Mouse (Mus musculus) limb, embryonic 13.5 days (tissue): ENCODE measurements at regions not wholly inside any gene's neighbourhood (a gene's known extent, or its start where the extent isn't known, plus 50 kb on each side); places are given as distances from the start of the nearest gene placed in this dataset.

ENCODE experiments used
- ATAC-seq: fragments of 200-750 bp; cut with Nextera tagmentation; 2 replicates; pipeline ENCODE4 v1.8.0; 2017; ENCODE audit warnings: low read depth, moderate number of reproducible peaks, moderate TSS enrichment; ENCODE audit not compliant: low FRiP score
- H3K27ac ChIP-seq: fragments of 300-500 bp; sonication (generic); 2 replicates; pipeline ENCODE4 v1.5.1; 2015; ENCODE audit warnings: inconsistent platforms, mild to moderate bottlenecking, moderate library complexity
- H3K27me3 ChIP-seq: fragments of 300-500 bp; sonication (generic); 2 replicates; pipeline ENCODE4 v1.6.1; 2015; ENCODE audit warnings: mild to moderate bottlenecking, inconsistent platforms
- H3K36me3 ChIP-seq: fragments of 300-500 bp; sonication (generic); 2 replicates; pipeline ENCODE4 v1.6.1; 2015; ENCODE audit warnings: inconsistent platforms, mild to moderate bottlenecking, moderate library complexity
- H3K4me1 ChIP-seq: fragments of 300-500 bp; sonication (generic); 2 replicates; pipeline ENCODE4 v1.6.1; 2015; ENCODE audit warnings: inconsistent platforms
- H3K4me2 ChIP-seq: fragments of 300-500 bp; sonication (generic); replicated peaks from 2 replicates; pipeline ENCODE4 v1.6.1; 2015; ENCODE audit warnings: inconsistent platforms, mild to moderate bottlenecking, moderate library complexity
- H3K4me3 ChIP-seq: fragments of 300-500 bp; sonication (generic); 2 replicates; pipeline ENCODE4 v1.5.1; 2015; ENCODE audit warnings: moderate library complexity, mild to moderate bottlenecking, inconsistent platforms
- H3K9ac ChIP-seq: fragments of 300-500 bp; sonication (generic); 2 replicates; pipeline ENCODE4 v1.6.1; 2015; ENCODE audit warnings: mild to moderate bottlenecking, inconsistent platforms
- H3K9me3 ChIP-seq: fragments of 300-500 bp; sonication (generic); 2 replicates; pipeline ENCODE4 v1.6.1; 2016; ENCODE audit warnings: inconsistent platforms
- WGBS: fragments of 180-500 bp; shearing (Covaris S2); methylation state at CpG from one replicate; pipeline ENCODE4 v1.1.7; 2015; 5-methylcytosine and 5-hydroxymethylcytosine counted together

DNA sequence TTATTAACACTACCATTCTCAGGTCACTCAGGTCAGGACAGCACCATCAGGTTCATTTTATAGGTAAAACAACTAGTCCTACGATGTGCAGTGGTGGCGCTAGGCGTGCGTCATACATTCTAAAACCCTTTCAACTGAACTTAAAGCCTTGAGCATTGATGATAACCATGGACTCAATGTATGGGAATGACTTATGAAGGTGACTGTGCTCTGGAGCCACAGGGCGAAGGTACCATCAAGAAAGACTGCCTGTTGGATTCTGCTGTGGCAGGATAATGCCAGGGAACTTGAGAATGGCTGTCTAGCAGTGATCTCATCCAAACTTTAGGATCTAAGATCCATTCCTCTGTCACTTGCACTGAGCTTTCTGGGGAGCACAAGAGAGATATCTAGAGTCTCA lies 184.7 kb downstream of the Fam43a start:
- ATAC-seq = no peak
- no peaks in the 10 kb centered on the region for H3K9me3 ChIP-seq
- 95% methylated on average over 5 of the region's 5 CpGs for WGBS

DNA sequence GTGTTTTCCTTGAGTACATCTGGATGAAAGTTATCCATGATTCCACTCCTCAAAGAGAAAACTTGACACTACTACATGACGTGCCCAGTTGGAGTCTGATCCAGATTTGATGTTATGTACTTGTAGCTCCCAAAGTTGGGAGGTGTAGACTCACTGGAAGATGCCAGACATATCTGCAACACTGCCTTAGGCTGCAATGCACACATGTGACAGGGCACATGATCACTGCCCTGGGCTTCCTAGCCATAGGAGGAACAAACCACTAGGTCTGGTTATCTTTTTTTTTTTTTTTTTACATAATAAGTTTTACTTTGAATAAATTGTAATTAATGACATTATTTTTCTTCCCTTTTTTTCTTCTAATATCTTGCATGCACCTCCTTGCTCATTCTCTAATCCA lies 185.4 kb downstream of the Fam43a start:
- Histone ChIP-seq H3K4me2 (no peak overlapping the region), H3K27me3 (no peaks in the 10 kb centered on the region), H3K9me3 (no peaks in the 10 kb centered on the region), H3K9ac (no peak overlapping the region), H3K4me3 (no peak overlapping the region), H3K36me3 (no peaks in the 10 kb centered on the region), H3K27ac (no peak overlapping the region), H3K4me1 (peaks cover 12% of the 10 kb centered on the region)
- 91% methylated on average over 1 of the region's 1 CpGs for WGBS
- no peak for ATAC-seq

More for the DNA sequence above, 184.7 kb downstream of the Fam43a start:
- Histone ChIP-seq H3K36me3 (no peaks in the 10 kb centered on the region), H3K9ac (no peak overlapping the region), H3K27me3 (no peaks in the 10 kb centered on the region), H3K4me1 (peaks cover 5% of the 10 kb centered on the region), H3K4me2 (no peak overlapping the region), H3K27ac (no peak overlapping the region), H3K4me3 (no peak overlapping the region)

DNA sequence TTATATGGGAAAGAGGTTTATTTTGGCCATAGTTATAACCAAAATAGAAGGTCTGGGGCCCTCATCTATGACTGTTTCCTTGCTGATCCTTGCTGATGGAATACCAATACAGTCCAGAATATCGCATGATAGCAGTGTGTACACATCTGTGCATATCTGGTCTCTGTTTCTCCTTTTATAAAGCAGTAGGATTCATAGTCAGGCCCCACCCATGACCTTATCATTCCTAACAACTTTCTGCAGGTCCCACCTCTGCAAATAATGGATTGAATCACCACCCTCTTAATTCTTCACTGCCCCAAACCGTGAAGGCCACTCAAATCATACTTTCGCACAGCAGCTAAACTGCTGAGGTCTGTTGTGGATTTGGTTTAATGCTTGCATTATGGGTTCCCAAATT lies 186.5 kb downstream of the Fam43a start:
- H3K9ac ChIP-seq = no peak overlapping the region
- H3K36me3 ChIP-seq = no peaks in the 10 kb centered on the region
- no peak overlapping the region for H3K4me2 ChIP-seq
- H3K27ac ChIP-seq = no peak overlapping the region
- no peak overlapping the region for H3K4me3 ChIP-seq
- 86% methylated on average over 3 of the region's 3 CpGs for WGBS
- H3K4me1 ChIP-seq = peaks cover 23% of the 10 kb centered on the region
- ATAC-seq = no peak
- no peaks in the 10 kb centered on the region for H3K9me3 ChIP-seq
- H3K27me3 ChIP-seq = no peaks in the 10 kb centered on the region

DNA sequence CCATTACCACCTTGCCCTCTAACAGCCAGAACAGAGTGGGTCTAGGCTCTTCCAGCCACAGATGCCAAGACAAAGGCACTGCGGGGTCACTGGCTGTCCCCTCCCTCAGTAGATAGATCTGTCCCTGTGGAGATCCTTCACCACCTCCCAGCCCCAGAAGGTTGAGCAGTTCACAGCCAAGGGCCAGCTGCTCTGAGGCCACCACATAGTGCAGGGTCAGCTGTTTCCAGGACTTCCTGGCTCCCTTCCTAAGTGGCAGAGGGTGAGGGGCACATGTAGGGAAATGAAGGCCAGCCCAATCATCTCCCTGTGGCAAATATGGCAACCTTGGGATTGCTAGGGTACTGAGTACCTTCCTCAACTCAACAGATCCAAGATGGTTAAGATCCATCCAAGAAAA lies 187.8 kb downstream of the Fam43a start:
- ATAC-seq = no peak
- H3K27me3 ChIP-seq = no peaks in the 10 kb centered on the region
- H3K9me3 ChIP-seq = no peaks in the 10 kb centered on the region
- H3K9ac ChIP-seq = no peak overlapping the region
- no peak overlapping the region for H3K4me3 ChIP-seq
- H3K27ac ChIP-seq = no peak overlapping the region
- peaks cover 28% of the 10 kb centered on the region for H3K4me1 ChIP-seq
- H3K36me3 ChIP-seq = no peaks in the 10 kb centered on the region
- 78% methylated on average over 1 of the region's 1 CpGs for WGBS
- no peak overlapping the region for H3K4me2 ChIP-seq

DNA sequence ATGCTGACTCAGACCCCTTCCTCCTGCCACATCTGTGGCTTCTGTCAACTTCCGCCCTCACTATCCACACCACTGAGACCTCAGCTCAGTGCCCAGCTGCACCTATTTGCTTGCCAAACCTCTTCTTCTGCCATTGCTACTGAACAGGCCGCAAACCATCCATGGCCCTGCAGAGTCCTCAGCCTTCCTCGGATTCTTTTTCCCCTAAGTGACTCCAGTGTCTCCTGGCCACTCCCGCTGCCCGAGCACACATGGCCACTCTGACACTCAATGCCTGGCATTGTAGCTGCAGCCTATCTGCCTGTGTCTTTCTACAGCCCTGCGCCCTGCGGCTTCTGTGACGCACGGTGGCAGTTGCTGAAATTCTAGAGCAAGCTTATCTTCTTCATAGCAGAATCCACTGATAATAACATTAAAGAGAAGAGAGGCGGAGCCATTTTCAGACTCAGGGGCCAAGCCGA lies 188.8 kb downstream of the Fam43a start:
- Histone ChIP-seq H3K27me3 (no peaks in the 10 kb centered on the region), H3K36me3 (no peaks in the 10 kb centered on the region), H3K4me1 (peaks cover 28% of the 10 kb centered on the region), H3K9ac (no peak overlapping the region), H3K4me3 (no peak overlapping the region), H3K9me3 (no peaks in the 10 kb centered on the region), H3K4me2 (no peak overlapping the region), H3K27ac (no peak overlapping the region)
- 86% methylated on average over 11 of the region's 11 CpGs for WGBS
- ATAC-seq = no peak

DNA sequence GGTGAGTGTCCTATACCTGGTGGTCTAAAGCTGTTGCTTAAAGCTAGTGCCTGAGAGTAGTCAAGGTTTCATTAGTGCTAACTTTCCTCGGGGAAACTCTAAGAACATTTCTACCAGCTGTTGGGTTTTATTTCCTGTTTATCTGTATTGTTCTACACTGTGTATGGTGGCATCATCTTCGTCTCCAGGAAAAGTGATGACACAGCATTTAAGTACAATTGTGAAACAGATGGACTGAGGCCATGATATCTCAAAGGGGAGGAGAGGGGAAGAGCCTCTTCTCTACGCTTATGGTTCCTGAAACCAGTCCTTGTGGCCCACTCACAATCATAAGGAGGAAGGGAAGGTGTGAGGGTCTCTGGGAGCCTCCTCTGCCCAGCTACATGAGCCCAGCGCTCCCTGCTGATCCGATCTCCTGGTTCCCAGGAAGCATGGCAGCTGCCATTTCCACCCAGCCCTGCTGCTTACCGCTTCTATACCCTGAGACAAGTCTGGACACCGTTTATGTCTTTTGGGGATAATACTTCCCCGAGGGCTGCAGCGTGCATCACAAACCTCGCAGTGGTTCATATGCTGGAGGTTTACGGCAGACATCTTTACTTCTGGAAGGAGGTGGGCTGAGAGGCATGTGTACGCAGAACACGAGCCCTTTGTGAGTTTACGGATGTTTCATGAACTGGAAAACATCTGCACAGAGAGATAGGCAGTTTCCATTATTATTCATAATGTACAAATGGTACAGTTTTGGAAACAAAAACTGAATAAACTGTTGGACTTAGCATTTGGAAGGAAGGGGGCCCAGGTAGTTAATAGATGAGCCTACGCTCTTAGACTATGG lies 189.6 kb downstream of the Fam43a start:
- Histone ChIP-seq H3K4me1 (peaks cover 28% of the 10 kb centered on the region), H3K27me3 (no peaks in the 10 kb centered on the region), H3K9ac (no peak overlapping the region), H3K4me2 (no peak overlapping the region), H3K27ac (no peak overlapping the region), H3K4me3 (no peak overlapping the region), H3K36me3 (no peaks in the 10 kb centered on the region), H3K9me3 (no peaks in the 10 kb centered on the region)
- WGBS = 74% methylated on average over 15 of the region's 15 CpGs
- no peak for ATAC-seq

DNA sequence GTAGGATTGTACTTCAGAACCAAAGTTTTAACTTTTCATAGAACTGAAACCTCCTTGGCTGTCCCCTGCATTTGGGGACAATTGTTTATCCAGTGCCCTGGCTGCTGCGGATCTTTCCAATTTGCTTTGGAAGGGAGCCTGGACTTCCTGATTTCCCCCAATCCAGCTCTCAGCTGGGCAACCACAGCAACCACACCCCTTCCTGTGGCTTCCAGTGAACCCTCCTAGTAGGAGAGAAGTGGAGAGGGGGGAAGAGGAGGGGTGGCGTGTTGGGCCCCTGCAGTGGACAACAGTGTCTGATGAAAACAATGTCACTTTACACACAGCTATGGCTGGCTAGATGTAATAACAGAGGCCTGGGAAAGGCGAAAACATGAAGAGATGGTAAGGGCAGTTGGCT lies 190.5 kb downstream of the Fam43a start:
- 26% methylated on average over 3 of the region's 3 CpGs for WGBS
- peak overlapping the region; percentile 91 for H3K27ac ChIP-seq
- H3K36me3 ChIP-seq = no peaks in the 10 kb centered on the region
- H3K9me3 ChIP-seq = no peaks in the 10 kb centered on the region
- peak; percentile 54; the same call in 1 of the 2 replicates for ATAC-seq
- H3K4me3 ChIP-seq = no peak overlapping the region
- no peak overlapping the region for H3K9ac ChIP-seq
- H3K4me1 ChIP-seq = peaks cover 28% of the 10 kb centered on the region
- H3K4me2 ChIP-seq = peak overlapping the region; percentile 33
- no peaks in the 10 kb centered on the region for H3K27me3 ChIP-seq

DNA sequence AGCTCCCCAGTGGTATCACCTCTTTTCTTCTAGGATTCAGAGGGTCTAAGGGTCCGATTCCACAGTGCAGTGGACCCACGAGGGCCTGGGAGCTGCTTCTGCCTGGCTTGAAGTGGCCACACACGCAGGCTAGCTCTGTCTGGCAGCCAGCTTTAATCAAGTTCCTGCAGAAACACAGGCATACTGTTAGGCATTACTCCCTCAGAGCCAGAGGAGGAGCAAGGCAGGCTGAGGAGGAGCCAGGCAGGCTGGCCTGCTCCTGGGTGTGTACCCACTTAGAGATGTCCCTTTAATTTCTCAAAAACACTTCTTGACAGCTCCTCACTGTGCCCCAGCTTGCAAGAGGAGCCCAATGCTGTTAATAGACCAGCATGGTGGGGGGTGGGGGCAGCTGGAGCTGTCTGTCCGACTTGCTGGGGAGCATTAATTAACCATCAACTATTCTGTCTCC lies 191.1 kb downstream of the Fam43a start:
- peaks cover 28% of the 10 kb centered on the region for H3K4me1 ChIP-seq
- peak overlapping the region; percentile 51; the same call in 1 of the 2 replicates for H3K9ac ChIP-seq
- no peaks in the 10 kb centered on the region for H3K27me3 ChIP-seq
- WGBS = 11% methylated on average over 4 of the region's 4 CpGs
- peak; percentile 85 for ATAC-seq
- no peaks in the 10 kb centered on the region for H3K9me3 ChIP-seq
- H3K27ac ChIP-seq = peak overlapping the region; percentile 91
- no peaks in the 10 kb centered on the region for H3K36me3 ChIP-seq
- H3K4me3 ChIP-seq = no peak overlapping the region
- H3K4me2 ChIP-seq = peak overlapping the region; percentile 33

DNA sequence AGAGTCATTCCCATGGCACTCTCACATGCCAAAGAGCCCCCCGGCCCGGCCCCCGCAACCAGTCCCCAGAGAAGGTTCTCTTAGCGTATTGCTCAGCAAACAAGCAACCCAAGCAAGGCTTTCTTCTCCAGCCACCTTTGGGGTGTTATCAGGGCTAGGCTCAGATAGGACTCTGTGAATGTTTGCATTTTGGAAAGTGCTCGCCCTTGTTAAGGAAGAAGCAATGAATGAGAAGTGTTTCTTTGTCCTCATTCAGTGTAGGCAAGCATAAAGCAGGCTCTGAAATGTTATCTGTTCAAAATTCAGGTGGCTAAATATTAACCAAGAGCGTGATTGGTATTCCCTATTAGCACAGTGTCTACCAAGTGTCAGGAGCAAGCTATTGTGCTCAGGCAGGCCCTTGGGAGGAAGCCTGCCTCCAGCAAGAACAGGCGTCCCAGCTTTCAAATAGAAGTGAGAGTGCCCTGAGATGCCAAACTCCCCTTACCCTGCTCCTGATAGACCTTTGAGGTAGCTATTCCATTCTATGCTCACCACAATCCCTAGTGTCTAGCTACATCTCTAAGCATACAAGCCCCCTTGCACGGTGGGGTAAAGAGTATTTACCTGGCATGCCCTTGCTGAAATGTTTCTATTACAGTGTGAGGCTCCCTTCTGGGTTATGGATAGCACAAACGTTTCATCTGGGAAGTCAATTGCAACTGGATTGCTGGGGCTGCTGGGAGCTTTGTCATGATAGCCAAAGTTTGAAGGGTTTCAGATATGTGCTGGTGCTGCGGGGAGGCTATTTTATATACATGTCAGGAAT lies 191.7 kb downstream of the Fam43a start:
- Histone ChIP-seq H3K9ac (no peak overlapping the region), H3K27me3 (no peaks in the 10 kb centered on the region), H3K36me3 (no peaks in the 10 kb centered on the region), H3K4me2 (peak overlapping the region; percentile 33; the same call in 1 of the 2 replicates), H3K4me3 (no peak overlapping the region), H3K4me1 (peaks cover 28% of the 10 kb centered on the region), H3K27ac (peak overlapping the region; percentile 91), H3K9me3 (no peaks in the 10 kb centered on the region)
- ATAC-seq = no peak
- 76% methylated on average over 10 of the region's 10 CpGs for WGBS

DNA sequence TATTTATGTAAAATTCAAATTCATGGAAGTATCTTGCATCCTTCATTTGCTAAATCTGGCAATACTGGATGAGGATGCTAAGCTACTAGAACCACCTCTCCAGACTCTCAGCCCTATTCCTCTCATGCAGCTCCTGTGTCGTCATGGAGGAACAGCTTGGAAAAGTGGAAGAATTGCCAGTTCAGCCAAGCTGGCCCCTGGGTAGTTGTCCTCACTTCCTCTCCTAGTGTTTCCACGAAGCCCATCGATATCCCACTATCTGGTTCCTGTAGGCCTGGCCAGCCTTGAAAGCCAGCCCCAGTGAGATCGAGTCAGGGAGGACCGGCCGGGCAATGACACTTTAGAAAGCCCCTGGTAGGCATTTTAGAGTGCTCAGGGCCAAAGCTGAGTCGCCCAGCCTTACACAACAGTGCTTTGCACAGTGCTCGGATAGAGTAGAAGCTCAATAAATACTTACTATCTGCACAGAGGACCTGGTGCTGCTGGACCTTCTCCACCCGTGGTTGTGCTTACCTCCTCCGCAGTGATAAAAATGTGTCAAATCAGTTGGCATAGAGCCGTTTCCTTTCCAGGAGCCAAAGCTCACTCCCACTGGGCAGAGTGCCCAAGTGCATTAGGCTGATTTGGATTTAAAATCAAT lies 193.3 kb downstream of the Fam43a start:
- no peak overlapping the region for H3K27ac ChIP-seq
- no peaks in the 10 kb centered on the region for H3K27me3 ChIP-seq
- no peak overlapping the region for H3K9ac ChIP-seq
- 72% methylated on average over 11 of the region's 11 CpGs for WGBS
- no peaks in the 10 kb centered on the region for H3K36me3 ChIP-seq
- H3K4me3 ChIP-seq = no peak overlapping the region
- peaks cover 30% of the 10 kb centered on the region for H3K4me1 ChIP-seq
- H3K4me2 ChIP-seq = no peak overlapping the region
- no peak for ATAC-seq
- no peaks in the 10 kb centered on the region for H3K9me3 ChIP-seq

DNA sequence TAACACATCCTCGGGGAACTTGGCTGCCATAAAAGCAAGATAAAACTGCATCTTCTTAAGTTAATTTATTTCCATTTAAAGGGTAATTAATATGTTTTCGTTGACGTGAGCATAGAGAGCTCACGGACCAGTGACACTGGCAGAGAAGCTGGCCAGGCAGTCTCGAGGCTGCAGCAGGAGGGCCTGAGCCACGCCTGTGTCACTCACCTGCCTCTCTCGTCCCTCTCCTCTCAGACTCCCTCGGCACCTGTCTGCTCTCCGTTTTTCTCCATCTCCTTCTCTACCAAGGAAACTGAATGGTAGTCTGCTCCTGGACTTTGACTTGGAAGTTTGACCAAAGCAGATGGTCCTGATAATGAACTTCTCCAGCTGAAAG lies 193.8 kb downstream of the Fam43a start:
- WGBS = 55% methylated on average over 9 of the region's 9 CpGs
- H3K27me3 ChIP-seq = no peaks in the 10 kb centered on the region
- H3K4me3 ChIP-seq = no peak overlapping the region
- H3K4me1 ChIP-seq = peaks cover 32% of the 10 kb centered on the region
- H3K27ac ChIP-seq = no peak overlapping the region
- H3K36me3 ChIP-seq = no peaks in the 10 kb centered on the region
- no peak overlapping the region for H3K9ac ChIP-seq
- H3K4me2 ChIP-seq = no peak overlapping the region
- H3K9me3 ChIP-seq = no peaks in the 10 kb centered on the region
- ATAC-seq = no peak

DNA sequence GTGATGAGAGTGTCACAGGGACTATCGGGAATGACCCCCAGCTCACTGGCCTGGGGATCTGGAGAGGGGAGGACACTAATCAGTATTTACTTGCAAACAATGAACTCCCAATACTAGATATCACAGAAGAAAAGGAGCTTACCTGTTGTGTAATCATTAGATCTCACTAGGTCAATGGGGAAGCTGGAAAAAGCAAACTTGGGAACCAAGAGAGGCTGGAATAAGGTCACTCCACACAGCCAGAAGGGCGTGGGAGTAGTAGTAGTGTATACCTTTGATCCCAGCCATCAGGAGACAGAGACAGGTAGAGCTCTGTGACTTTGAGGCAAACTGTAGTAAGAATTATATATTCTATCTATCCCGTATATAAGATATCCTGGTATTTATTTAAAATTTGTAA lies 194.3 kb downstream of the Fam43a start:
- no peak for ATAC-seq
- no peak overlapping the region for H3K9ac ChIP-seq
- no peaks in the 10 kb centered on the region for H3K9me3 ChIP-seq
- no peak overlapping the region for H3K4me3 ChIP-seq
- no peak overlapping the region for H3K27ac ChIP-seq
- H3K4me1 ChIP-seq = peaks cover 30% of the 10 kb centered on the region
- no peaks in the 10 kb centered on the region for H3K36me3 ChIP-seq
- H3K4me2 ChIP-seq = no peak overlapping the region
- 93% methylated on average over 3 of the region's 3 CpGs for WGBS
- no peaks in the 10 kb centered on the region for H3K27me3 ChIP-seq
